Mouse (Mus musculus): ENCODE measurements around the gene Coq6. TPM values are rescaled to one million over a fixed set of nuclear protein-coding genes. Genes with fewer than 3 reads are reported as not detected.

Coq6 gene
- polyA plus RNA-seq, 1 experiment from 2014 or later, result 43.3 TPM

DNA sequence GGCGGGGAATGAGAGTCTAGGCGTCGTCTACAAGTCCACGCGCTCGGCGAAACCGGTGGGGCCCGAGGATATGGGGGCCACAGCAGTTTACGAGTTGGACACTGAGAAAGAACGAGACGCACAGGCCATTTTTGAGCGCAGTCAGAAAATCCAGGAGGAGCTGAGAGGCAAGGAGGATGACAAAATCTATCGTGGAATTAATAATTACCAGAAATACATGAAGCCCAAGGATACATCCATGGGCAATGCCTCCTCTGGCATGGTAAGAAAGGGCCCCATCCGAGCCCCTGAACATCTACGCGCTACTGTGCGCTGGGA lies 56.1 kb downstream of the Coq6 start:
- H3K36me3 ChIP-seq, result 0 out of 2 replicates have a peak, but pooled peaks cover 4% of the 10 kb centered on the region
- peaks cover 6% of the 10 kb centered on the region for H3K4me1 ChIP-seq
- H3K27ac ChIP-seq, result peak overlapping the region; percentile 68; the same call in 1 of the 2 replicates
- H3K4me3 ChIP-seq, result peak overlapping the region; percentile 58
- 0 out of 2 replicates have a peak, but pooled peaks cover 4% of the 10 kb centered on the region for H3K9me3 ChIP-seq
- H3K4me2 ChIP-seq, result peak overlapping the region; percentile 78
- 32% methylated on average over 18 of the region's 18 CpGs for WGBS
- peak overlapping the region; percentile 76 for H3K9ac ChIP-seq
- no peaks in the 10 kb centered on the region for H3K27me3 ChIP-seq
- no peak for ATAC-seq (ENCODE audit: insufficient number of reproducible peaks, insufficient read depth, low FRiP score, low TSS enrichment, low read depth)

Other genes starting within 250 kb of the Coq6 start
- gene Dnal1, start 247.3 kb upstream of the Coq6 start, polyA plus RNA-seq (2015; fragmentation: Nextera tagmentation; extraction: Ambion mirVana), result 7.5 and 9.0 TPM in 2 replicates
- gene Pnma1, start 213.2 kb upstream of the Coq6 start, polyA plus RNA-seq (2015; fragmentation: Nextera tagmentation; extraction: Ambion mirVana), result 0.74 and 1.1 TPM in 2 replicates
- gene Elmsan1, start 142.8 kb upstream of the Coq6 start, polyA plus RNA-seq (2015; fragmentation: Nextera tagmentation; extraction: Ambion mirVana), result 9.9 and 11.1 TPM in 2 replicates
- gene Ptgr2, start 76.4 kb upstream of the Coq6 start, polyA plus RNA-seq (2015; fragmentation: Nextera tagmentation; extraction: Ambion mirVana), result 12.7 and 12.8 TPM in 2 replicates
- gene Zfp410, start 44.8 kb upstream of the Coq6 start, polyA plus RNA-seq (2015; fragmentation: Nextera tagmentation; extraction: Ambion mirVana), result 83.7 and 93.8 TPM in 2 replicates
- gene Fam161b, start 176 bp downstream of the Coq6 start, polyA plus RNA-seq (2015; fragmentation: Nextera tagmentation; extraction: Ambion mirVana), result 4.2 and 5.5 TPM in 2 replicates
- gene Entpd5, start 47.4 kb downstream of the Coq6 start, polyA plus RNA-seq (2015; fragmentation: Nextera tagmentation; extraction: Ambion mirVana), result 10.4 and 15.7 TPM in 2 replicates
- gene Bbof1, start 47.4 kb downstream of the Coq6 start, polyA plus RNA-seq (2015; fragmentation: Nextera tagmentation; extraction: Ambion mirVana), result 2.3 and 2.6 TPM in 2 replicates
- gene Rnf113a2, start 55.5 kb downstream of the Coq6 start, polyA plus RNA-seq (2015; fragmentation: Nextera tagmentation; extraction: Ambion mirVana), result 27.9 and 36.2 TPM in 2 replicates
- 36.7 and 39.6 TPM in 2 replicates for gene Aldh6a1, start 89.3 kb downstream of the Coq6 start, polyA plus RNA-seq (2015; fragmentation: Nextera tagmentation; extraction: Ambion mirVana)
- gene Lin52, start 89.8 kb downstream of the Coq6 start, polyA plus RNA-seq (2015; fragmentation: Nextera tagmentation; extraction: Ambion mirVana), result 25.7 and 28.2 TPM in 2 replicates
- gene Vsx2, start 208.1 kb downstream of the Coq6 start, polyA plus RNA-seq (2015; fragmentation: Nextera tagmentation; extraction: Ambion mirVana), result 0.10 and 0.20 TPM in 2 replicates